Mouse (Mus musculus): Measurements from ENCODE around the gene Birc5.
"Not testable (repeated sequence)": the region's sequence is repeated elsewhere in the genome, so short reads cannot be mapped to it uniquely, and the experiment has no call there.

Birc5 gene

DNA sequence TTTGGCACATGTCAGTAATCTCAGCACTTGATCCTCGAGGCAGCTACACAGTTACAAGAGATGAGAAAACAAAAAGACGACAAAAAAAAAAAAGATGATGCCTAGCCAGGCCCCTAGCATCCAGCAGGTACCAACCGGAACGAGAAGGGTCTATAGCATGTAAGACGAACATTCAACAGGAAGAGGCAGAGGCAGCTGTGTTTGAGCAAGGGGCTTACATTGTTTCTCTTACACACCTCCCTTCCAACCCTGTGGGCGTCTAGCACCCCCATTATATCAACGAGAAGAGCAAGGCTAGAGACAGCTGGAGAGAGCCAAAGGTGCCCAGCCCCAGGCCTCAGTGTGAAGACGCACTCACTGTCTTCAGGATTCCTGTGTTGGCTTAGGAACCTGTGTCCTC is 22.1 kb upstream of the Birc5 start:
- no peak for DNase-seq (ENCODE audit: low read depth, low spot score)

DNA sequence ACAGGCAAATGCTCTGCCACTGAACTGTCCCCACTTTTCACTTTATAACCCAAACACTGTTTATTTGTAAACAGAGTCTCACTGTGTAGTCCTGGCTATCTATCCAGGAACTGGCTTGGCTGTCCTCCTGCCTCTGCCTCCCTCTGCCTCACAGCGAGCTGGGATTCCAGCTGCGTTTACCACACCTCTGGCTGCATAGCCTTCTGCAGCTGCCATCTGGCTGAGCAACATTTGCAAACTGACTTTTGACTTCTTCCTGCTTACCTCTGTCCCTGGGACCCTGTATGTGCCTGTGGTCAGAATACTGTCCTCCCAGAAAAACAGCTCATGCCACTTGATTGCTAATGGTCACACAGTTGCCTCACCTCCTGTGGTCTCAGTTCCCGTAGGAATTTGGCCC is 21.7 kb upstream of the Birc5 start:
- DNase-seq (ENCODE audit: low read depth, low spot score): no peak

DNA sequence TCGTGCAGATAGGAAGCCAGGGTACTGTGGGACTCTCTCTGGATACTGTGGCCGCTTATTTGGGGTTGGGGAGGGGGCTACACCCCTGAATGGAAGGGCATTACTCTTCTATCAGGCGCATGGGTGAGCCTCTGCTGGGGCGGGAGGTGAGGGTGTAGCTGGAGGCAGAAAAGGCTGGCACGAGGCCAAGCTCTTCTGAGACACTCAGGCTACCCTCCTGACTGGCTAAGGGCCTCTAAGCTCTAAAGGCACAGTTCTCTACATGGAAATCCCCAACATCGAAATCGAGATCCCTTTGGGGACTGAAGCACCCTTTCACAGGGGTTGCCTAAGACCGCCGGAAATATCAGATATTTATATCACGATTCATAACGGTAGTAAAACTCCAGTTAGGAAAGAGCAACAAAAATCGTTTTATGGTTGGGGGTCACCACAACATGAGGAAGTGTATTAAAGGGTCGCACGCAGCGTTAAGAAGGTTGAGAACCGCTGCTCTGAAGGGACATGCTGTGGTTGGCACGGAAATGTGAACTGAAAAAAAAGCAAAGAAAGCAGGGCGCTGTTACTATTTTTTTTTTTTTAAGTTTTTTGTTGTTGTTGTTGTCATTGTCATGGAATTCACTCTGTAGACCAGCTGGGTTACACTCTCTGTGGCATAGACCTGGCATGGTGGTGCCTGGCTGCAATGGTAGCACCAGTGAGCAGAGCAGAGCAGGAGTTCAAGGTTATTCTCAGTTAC is 20.7 kb upstream of the Birc5 start:
- no peak for DNase-seq (ENCODE audit: low read depth, low spot score)

DNA sequence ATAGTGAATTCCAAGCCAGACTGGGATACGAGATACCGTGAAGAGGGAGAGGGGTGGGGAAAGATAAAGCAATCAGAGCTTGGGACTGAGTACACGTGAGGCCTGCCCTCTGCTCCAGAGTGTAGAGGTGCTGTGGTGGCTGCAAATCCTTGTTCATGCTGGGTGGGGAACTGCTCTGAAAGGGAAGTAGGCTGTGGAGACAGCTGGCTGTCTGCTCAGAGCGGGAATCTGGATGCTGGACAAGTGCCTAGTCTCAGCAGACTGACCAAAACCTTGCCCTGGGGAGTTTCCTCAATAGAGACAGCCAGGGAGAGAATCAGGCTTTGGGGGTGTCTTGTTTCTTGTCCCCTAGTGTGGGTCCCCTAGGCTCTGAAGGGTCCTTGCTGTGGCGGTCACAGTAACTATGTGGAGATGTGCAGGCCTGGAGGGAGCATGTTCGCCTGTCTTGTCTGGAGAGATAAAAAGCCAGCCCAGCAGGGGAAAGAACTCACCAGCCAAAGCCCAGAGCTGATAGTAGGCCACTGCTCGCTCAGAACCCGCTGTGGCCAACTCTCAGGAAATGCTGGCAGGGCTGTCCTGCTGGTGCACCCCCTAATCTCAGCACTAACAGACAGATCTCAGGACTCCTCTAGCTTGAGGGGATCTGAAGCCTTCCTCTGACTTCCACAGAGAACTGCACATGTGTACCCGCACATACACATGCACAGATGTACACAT is 20.0 kb upstream of the Birc5 start:
- no peak for DNase-seq (ENCODE audit: low read depth, low spot score)

DNA sequence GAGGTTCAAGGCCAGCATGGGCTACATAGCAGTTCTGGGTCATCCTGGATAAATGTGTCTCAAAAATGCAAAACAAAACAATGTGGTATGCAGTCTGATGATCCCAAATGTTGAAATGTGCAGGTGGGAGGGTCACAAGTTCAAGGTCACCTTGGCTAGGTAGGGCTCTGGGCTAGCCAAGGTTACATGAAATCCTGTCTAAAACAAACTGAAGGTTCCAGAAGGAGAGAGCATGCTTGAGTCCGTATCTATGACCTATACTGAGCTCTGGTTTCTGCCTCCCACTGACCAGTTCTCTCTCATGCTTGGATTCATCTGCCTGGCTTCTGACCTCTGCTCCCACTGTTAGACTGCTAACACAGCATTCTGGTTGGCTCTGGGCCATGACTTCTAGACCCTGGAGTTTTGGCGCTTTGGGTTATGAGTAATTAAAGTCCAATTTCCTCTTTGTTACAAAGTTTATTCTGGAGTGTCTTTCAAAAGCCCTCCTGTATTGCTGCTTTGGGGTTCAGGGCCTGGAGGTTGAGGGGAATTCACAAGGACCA is 19.3 kb upstream of the Birc5 start:
- DNase-seq (ENCODE audit: low read depth, low spot score): no peak

DNA sequence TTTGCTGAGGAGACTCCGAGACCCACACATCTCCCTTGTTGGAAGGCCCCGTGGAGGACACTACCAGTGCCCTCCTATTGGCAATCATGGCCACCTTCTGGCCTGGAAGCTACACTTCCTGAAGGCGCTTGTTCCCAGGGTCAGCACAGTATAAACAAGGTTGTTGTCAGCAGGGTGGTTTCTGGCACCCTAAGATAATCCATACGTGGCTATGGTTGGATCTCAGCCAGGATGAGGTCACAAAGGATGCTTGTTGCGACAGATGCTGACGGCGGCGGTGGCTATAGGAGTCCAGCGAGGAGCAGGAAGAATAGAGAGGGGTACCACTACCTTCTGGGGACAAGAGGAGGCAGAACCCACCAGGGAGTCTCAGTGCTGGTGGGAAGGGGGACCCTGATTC is 18.6 kb upstream of the Birc5 start:
- DNase-seq (ENCODE audit: low read depth, low spot score): no peak

DNA sequence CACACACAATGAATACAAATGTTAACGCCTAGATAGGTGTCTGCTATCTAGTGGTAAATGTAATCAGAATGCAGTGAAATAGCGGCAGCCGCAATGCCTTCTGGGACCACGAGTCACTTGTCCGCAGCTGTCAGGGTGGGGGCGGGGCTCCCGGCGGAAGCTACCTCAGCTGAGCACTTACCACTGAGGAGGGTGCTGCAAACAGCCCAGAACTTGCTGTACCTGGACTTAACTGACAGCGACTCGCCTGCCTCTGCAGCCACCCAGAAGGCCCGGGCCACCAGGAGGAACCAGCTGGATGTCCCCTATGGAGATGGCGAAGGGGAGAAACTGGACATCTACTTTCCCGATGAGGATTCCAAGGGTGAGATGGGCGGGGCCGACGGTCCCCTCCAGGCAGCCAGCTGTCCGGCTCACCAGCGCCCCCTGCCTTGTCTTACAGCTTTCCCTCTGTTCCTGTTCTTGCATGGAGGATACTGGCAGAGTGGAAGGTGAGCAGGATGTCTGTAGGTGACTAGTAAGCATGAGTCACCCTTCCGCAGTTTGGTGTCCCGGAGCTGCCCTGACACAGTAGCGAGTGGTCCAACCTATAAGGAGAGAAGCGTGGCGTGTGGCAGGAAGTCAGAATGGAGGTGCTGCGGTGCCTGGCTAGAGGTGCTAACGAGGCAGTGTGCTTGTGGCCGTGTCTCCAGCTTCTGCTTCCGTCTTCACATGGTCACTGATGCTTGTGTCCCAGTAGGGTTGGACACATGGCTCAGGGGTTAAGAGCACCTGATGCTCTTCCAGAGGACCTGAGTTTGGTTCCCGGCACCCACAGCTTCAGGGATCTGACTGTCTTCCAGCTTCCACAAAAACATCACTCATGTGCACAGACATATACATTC is 16.7 kb upstream of the Birc5 start:
- DNase-seq (ENCODE audit: low read depth, low spot score): peak; percentile 54

DNA sequence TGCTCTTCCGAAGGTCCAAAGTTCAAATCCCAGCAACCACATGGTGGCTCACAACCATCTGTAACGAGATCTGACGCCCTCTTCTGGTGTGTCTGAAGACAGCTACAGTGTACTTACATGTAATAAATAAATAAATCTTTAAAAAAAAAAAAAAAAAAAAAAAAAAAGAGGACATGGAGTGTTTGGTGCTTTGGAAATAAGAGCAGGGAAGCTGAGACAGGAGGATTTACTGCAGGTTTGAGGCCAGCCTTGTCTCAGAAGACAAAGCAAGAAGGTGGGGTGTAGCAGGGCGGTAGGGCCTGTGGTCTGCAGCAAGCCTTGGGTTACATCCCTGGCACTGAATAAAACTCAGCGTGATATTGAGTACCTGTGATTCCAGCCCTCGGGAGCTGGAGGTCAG is 15.5 kb upstream of the Birc5 start:
- not testable (repeated sequence) for DNase-seq (ENCODE audit: low read depth, low spot score)

DNA sequence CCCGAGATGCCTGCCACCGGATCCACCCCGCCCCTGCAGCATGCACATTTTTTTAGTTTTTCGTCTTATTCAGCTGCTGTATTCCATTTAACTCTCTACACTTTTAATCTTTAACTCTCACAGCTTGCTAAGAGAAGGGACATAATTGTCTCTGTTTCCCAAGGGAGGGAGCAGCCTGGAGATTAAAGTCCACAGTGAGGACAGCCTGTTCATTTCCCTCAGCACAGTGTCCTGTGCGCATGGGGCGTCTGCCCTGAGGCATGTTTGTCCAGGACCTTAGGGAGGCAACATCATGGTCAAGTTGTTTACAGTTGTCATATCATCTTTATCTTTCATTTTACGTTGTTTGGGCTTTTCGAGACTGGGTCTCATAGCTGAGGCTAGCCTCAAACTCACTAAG is 15.0 kb upstream of the Birc5 start:
- DNase-seq (ENCODE audit: low read depth, low spot score): no peak

DNA sequence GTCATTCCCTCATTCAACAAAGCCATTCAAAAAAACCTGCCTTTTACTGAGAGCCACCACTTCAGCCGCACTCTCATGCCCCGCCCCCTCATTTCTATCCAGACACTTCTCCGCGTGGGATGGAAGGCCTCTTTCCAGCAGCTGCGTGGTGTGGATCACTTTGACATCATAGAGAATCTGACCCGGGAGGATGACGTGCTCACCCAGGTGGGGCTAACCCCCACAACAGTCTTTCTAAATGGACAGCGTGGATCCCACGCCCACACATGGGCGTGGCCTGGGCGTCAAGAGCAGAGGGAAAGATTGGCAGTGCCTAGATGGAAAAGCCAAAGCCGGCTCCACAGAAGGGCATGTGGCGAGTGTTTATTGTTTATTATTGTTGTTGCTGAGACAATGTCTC is 12.7 kb upstream of the Birc5 start:
- DNase-seq (ENCODE audit: low read depth, low spot score): no peak

DNA sequence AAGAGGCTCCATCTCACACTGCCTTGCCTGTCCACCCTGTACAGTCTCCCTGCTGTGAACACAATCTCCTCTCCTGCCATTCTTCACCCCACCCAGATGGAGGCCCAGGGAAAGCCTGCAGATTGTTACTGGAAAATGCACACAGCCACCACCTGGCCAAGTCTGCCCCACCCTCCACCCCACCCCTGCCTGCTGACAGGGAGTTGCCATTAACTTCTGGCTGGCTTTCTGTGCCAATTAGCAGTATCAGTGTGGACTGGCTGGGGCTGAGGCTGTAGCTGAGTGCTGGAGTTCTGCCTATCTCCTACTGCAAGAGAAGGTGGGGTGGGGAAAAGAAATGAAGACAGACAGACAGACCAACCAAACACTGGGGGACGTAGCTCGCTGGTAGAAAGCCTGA is 10.5 kb upstream of the Birc5 start:
- DNase-seq (ENCODE audit: low read depth, low spot score): no peak

DNA sequence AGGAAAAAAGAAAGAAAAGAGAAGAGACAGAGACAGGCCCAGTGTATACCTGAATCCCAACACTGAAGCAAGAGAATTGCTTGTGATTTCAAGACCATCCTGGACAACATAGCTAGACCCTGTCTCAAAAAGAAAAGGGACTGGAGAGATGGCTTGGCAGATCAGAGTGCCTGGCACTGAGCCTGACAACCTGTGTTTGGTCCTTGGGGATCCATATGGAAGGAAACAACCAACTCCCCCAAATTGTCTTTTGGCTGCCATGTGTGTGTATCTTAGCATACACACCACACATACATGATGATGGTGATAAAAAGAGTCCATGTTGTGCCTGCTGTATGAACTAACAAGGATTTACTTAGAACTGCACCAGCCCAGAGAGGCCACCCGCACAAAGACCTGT is 10.0 kb upstream of the Birc5 start:
- DNase-seq (ENCODE audit: low read depth, low spot score): no peak

DNA sequence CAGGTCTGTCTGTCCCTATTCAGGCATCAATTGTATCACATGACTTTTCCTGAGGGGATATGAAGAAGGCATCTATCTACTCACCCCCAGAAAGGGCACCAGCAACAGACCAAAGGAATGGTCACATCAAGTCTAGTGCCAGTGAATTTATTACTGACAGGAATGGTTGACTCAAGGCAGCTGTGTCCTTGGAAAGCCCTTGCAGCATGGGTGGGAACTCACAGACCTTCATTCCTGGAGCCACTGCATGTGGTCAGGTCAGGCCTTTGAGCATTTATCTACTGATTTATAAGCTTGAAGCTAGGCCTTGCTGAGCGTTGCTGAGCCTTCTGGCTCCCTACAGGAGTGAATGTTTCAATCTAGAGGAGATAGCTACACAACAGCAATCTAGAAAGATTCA is 8.1 kb upstream of the Birc5 start:
- DNase-seq (ENCODE audit: low read depth, low spot score): no peak

DNA sequence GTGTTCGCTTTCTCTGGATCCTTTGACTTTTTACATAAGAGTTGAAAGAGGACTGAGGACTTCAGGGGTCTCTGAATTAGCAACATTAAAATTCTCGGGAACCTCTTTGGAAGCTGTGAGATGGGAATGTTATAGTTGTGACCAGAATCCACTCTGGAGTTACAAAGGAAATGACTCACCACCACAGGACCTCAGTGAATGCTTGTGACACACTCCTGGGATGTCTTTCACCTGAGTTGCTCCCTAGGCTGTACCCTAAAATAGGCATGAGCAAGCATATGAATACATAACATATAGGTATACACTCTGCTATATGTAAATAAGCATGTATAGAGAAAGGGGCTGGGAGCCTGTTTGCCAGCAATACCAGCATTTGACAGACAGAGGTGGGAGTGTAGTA is 5.6 kb upstream of the Birc5 start:
- no peak for DNase-seq (ENCODE audit: low read depth, low spot score)

DNA sequence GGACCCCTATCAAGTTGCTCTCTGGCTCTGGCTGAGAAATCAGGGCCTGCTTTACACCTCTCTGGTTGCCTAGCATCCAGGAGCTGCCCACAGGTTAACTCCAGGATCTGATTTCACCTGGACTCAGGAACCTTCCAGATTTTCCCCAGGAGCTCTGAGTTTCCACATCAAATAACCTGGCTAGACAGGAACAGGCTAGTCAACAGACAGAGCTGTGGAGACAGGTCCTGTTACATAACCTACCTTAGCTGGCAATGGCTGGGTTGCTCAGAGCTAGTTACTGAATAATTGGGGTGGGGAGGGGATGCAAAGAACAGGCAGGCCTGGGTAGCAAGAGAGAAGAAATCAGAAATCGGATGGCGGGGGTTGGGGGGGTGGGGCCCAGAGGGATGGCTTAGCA is 4.1 kb upstream of the Birc5 start:
- no peak for DNase-seq (ENCODE audit: low read depth, low spot score)

DNA sequence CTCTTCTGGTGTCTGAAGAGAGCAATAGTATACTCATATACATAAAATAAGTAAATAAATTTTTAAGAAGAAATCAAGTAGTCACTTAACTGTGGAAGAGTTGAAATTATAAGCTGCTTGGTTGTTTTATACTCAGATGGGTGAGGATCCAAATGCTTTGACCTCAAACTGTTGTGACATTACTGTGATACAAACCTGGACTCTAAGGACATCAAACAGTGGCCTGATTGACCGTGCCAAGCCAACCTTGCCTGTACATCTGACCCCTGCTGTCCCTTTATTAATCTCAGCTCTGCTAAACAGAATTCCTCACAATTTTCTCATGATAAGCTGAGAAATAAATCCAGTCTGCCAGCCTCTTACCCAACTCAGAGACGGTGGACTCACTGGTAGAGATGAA is 3.4 kb upstream of the Birc5 start:
- DNase-seq (ENCODE audit: low read depth, low spot score): no peak

DNA sequence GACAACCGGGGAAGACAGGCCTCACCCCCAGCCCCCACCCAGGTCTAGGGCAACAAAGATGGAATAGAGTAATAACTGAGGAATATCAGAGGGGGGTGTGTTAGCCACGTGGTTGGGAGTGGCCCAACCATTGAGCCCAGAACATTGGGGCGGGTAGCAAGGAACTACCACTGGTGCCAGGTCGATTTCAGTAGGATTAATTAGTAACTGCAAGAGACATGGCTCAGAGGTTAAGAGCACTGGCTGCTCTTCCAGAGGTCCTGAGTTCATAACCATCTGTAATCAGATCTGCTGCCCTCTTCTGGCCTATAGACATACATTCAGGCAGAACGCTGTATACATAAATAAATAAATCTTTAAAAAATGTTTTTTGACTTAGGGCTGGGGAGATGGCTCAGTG is 2.4 kb upstream of the Birc5 start:
- DNase-seq (ENCODE audit: low read depth, low spot score): no peak

DNA sequence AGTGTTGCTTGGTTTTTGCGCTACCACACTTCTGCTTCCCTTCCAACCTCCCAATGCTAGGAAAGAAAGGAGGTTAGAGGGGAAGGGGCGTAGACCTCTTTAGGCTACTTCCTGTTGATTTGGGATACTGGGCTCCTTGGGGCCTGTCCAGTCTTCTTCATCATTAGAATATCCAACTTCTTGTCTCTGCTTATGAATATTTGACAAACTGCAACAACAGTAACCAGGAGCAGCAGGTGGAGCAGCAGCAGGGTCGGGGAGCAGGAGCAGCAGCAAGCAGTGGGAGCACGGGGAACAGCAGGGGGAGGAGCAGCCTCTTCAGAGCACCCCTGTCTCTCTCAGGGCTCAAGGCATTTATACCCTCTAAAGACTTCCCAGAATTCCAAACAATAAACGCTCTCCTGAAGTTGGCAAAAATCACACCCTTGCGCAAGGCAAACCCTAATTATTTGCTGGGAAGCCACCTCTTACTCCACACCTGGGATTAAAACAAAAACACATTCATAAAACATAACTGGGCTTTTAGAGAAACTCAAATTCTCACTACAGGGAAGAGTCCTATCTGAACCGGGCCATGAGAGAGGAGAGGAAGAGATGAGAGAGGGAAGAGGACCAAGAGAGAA is 1.3 kb upstream of the Birc5 start:
- DNase-seq (ENCODE audit: low read depth, low spot score): no peak

DNA sequence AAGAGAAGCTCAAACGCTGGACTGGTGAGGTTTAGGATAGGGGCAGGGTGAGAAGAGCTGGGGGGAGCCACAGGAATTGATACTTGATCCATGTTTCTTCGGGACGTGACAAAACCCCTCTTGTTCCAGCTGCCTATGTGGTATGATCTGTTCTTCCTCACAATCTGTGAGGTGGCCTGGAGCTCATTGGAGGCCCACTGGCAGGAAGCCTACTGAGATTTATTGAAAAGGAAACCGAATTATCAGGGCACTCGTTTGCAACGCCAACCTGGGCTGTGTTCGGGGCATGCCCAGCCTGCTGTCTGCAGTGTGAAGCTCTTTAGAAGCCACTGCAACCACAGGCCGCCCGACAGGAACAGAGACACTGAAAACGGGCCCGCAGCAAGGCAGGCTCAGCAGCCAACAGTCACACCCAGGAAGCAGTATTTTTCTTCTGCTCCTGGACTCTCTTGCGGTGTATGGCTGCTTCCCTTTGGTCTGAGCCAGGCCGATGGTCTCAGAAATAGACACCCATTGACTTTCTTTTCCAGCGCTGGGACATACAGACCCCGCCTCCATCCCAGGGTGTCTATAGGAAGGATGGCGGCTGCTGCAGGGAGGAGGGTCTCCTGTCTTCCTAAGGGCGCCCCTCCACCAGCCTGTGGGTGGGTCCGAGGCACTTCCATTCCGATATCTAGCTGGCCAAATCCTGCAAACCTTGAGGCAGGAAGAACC is 623 bp upstream of the Birc5 start:
- no peak for DNase-seq (ENCODE audit: low read depth, low spot score)

DNA sequence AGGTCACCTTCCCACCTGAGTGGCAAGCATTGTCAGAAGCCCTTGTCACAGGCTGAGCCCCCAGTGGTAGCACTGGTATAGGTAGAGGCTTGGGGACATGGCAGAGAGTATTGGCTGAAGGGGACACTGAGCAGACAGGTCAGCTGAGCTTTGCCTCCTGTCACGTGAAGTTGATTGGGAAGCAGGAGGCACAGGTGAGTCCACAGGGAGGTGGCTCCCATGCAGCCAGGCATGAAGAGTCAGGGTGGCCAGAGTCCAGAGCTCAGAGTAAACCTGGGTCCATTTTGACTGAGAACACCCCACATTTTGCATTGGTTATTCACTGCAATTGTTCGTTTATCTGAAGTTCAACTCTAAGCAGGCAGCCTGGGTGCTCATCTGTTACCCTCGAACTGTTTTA is 3.8 kb downstream of the Birc5 start:
- DNase-seq (ENCODE audit: low read depth, low spot score): no peak

DNA sequence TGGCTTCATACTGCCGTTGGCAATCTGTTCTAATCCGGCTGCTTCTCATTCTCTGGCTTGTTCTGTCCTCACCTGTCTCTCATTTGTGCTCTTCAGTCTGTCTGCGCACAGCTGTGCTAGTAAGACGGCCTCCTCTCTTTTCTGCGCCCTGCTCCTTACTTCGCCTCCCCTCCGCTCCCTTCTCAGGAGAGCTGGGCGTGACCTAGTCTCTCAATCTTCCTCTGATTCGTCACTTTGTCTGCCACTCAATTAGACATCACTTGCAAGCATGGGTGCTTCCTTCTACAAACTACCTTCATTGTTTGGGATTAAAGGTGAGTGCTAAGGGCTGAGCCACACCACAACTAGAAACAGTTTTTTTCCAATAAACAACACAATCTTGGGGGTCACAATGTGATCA is 5.2 kb downstream of the Birc5 start:
- no peak for DNase-seq (ENCODE audit: low read depth, low spot score)

Data from retina, postnatal 7 days (tissue).